Mouse (Mus musculus): Measurements from ENCODE around the gene Nceh1. TPM values are rescaled to one million over a fixed set of nuclear protein-coding genes. Genes with fewer than 3 reads are reported as not detected.

Nceh1 gene
- polyA plus RNA-seq, 1 experiment from 2014 or later, result 3.0 TPM

- Histone ChIP-seq H3K4me1 (replicated peaks; ENCODE audit: control insufficient read depth, insufficient read depth, low read length) (no peaks in the 10 kb centered on the region), H3K27ac (ENCODE audit: low read depth, low read length) (no peak overlapping the region), H3K9ac (ENCODE audit: low read depth, low read length) (peak overlapping the region; percentile 60), H3K4me2 (replicated peaks; ENCODE audit: low read depth, low read length) (peak overlapping the region; percentile 94), H3K36me3 (ENCODE audit: control insufficient read depth, insufficient read depth, low read length) (no peaks in the 10 kb centered on the region), H3K9me3 (ENCODE audit: control insufficient read depth, low read length) (no peaks in the 10 kb centered on the region), H3K27me3 (ENCODE audit: control insufficient read depth, insufficient read depth, low read length) (no peaks in the 10 kb centered on the region), H3K4me3 (ENCODE audit: low read depth, low read length) (peak overlapping the region; percentile 67)
- ATAC-seq (ENCODE audit: low FRiP score) (no peak), DNase-seq (ENCODE audit: low spot score) (no peak)
- 13% methylated on average over 19 of the region's 19 CpGs for WGBS
These were observed 923 bp downstream of the Nceh1 start for GRCm38 (mm10) chr3:27183601-27184175.

- H3K27ac ChIP-seq (ENCODE audit: low read depth, low read length), result no peak overlapping the region
- ATAC-seq (ENCODE audit: low FRiP score) (no peak), DNase-seq (ENCODE audit: low spot score) (no peak)
- H3K36me3 ChIP-seq (ENCODE audit: control insufficient read depth, insufficient read depth, low read length), result no peaks in the 10 kb centered on the region
- H3K9me3 ChIP-seq (ENCODE audit: control insufficient read depth, low read length), result no peaks in the 10 kb centered on the region
- no peaks in the 10 kb centered on the region for H3K4me1 ChIP-seq (replicated peaks; ENCODE audit: control insufficient read depth, insufficient read depth, low read length)
- no peak overlapping the region for H3K9ac ChIP-seq (ENCODE audit: low read depth, low read length)
- WGBS, result 73% methylated on average over 1 of the region's 1 CpGs
- no peak overlapping the region for H3K4me2 ChIP-seq (replicated peaks; ENCODE audit: low read depth, low read length)
- H3K27me3 ChIP-seq (ENCODE audit: control insufficient read depth, insufficient read depth, low read length), result no peaks in the 10 kb centered on the region
- H3K4me3 ChIP-seq (ENCODE audit: low read depth, low read length), result no peak overlapping the region
These were observed 5.6 kb downstream of the Nceh1 start for GRCm38 (mm10) chr3:27188386-27188785.

GRCm38 (mm10) chr3:27189320-27190261 lies 6.8 kb downstream of the Nceh1 start:
- 82% methylated on average over 14 of the region's 14 CpGs for WGBS
- no peak overlapping the region for H3K27ac ChIP-seq (ENCODE audit: low read depth, low read length)
- H3K4me2 ChIP-seq (replicated peaks; ENCODE audit: low read depth, low read length), result no peak overlapping the region
- H3K4me1 ChIP-seq (replicated peaks; ENCODE audit: control insufficient read depth, insufficient read depth, low read length), result no peaks in the 10 kb centered on the region
- no peaks in the 10 kb centered on the region for H3K36me3 ChIP-seq (ENCODE audit: control insufficient read depth, insufficient read depth, low read length)
- H3K27me3 ChIP-seq (ENCODE audit: control insufficient read depth, insufficient read depth, low read length), result no peaks in the 10 kb centered on the region
- no peak overlapping the region for H3K4me3 ChIP-seq (ENCODE audit: low read depth, low read length)
- no peak for ATAC-seq (ENCODE audit: low FRiP score)
- H3K9ac ChIP-seq (ENCODE audit: low read depth, low read length), result no peak overlapping the region
- no peaks in the 10 kb centered on the region for H3K9me3 ChIP-seq (ENCODE audit: control insufficient read depth, low read length)
- DNase-seq (ENCODE audit: low spot score), result no peak

DNA sequence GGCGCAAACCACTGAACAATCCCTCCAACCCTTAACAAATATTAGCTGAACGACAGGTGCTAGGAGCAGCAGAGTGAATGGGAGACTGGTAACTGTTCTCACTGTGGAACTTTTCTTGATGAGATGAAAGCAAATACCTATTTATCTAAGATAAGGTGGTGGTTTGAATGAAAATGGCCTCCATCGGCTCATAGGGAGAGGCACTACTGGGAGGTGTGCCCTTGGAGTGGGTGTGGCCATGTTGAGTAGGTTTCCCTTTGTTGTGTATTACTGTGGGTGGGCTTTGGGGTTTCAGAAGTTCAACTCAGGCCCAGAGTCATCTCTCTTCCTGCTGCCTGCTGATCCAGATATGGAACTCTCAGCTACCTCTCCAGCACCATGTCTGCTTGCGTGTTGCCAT lies 8.1 kb downstream of the Nceh1 start:
- no peak for ATAC-seq (ENCODE audit: low FRiP score)
- Histone ChIP-seq H3K27ac (ENCODE audit: low read depth, low read length) (no peak overlapping the region), H3K9me3 (ENCODE audit: control insufficient read depth, low read length) (no peaks in the 10 kb centered on the region), H3K36me3 (ENCODE audit: control insufficient read depth, insufficient read depth, low read length) (no peaks in the 10 kb centered on the region), H3K4me1 (replicated peaks; ENCODE audit: control insufficient read depth, insufficient read depth, low read length) (no peaks in the 10 kb centered on the region), H3K9ac (ENCODE audit: low read depth, low read length) (no peak overlapping the region), H3K4me3 (ENCODE audit: low read depth, low read length) (no peak overlapping the region), H3K4me2 (replicated peaks; ENCODE audit: low read depth, low read length) (no peak overlapping the region), H3K27me3 (ENCODE audit: control insufficient read depth, insufficient read depth, low read length) (no peaks in the 10 kb centered on the region)
- no peak for DNase-seq (ENCODE audit: low spot score)
- 93% methylated on average over 4 of the region's 4 CpGs for whole genome bisulfite sequencing

- 88% methylated on average over 6 of the region's 6 CpGs for WGBS
- Histone ChIP-seq H3K4me2 (replicated peaks; ENCODE audit: low read depth, low read length) (no peak overlapping the region), H3K27ac (ENCODE audit: low read depth, low read length) (no peak overlapping the region), H3K9ac (ENCODE audit: low read depth, low read length) (no peak overlapping the region), H3K4me1 (replicated peaks; ENCODE audit: control insufficient read depth, insufficient read depth, low read length) (no peaks in the 10 kb centered on the region), H3K36me3 (ENCODE audit: control insufficient read depth, insufficient read depth, low read length) (no peaks in the 10 kb centered on the region), H3K27me3 (ENCODE audit: control insufficient read depth, insufficient read depth, low read length) (no peaks in the 10 kb centered on the region), H3K9me3 (ENCODE audit: control insufficient read depth, low read length) (no peaks in the 10 kb centered on the region), H3K4me3 (ENCODE audit: low read depth, low read length) (no peak overlapping the region)
- DNase-seq (ENCODE audit: low spot score) (no peak), ATAC-seq (ENCODE audit: low FRiP score) (no peak)
These were observed 9.1 kb downstream of the Nceh1 start for GRCm38 (mm10) chr3:27191856-27192255.

- no peak for DNase-seq (ENCODE audit: low spot score)
- H3K27ac ChIP-seq (ENCODE audit: low read depth, low read length), result no peak overlapping the region
These were observed 11.1 kb downstream of the Nceh1 start for GRCm38 (mm10) chr3:27193844-27194317.

GRCm38 (mm10) chr3:27195153-27195552 lies 12.4 kb downstream of the Nceh1 start:
- H3K4me1 ChIP-seq (replicated peaks; ENCODE audit: control insufficient read depth, insufficient read depth, low read length), result no peaks in the 10 kb centered on the region
- DNase-seq (ENCODE audit: low spot score), result no peak
- H3K9ac ChIP-seq (ENCODE audit: low read depth, low read length), result no peak overlapping the region
- H3K4me3 ChIP-seq (ENCODE audit: low read depth, low read length), result no peak overlapping the region
- WGBS, result 91% methylated on average over 4 of the region's 4 CpGs
- H3K36me3 ChIP-seq (ENCODE audit: control insufficient read depth, insufficient read depth, low read length), result no peaks in the 10 kb centered on the region
- no peak overlapping the region for H3K4me2 ChIP-seq (replicated peaks; ENCODE audit: low read depth, low read length)
- no peak overlapping the region for H3K27ac ChIP-seq (ENCODE audit: low read depth, low read length)
- no peak for ATAC-seq (ENCODE audit: low FRiP score)
- H3K9me3 ChIP-seq (ENCODE audit: control insufficient read depth, low read length), result no peaks in the 10 kb centered on the region
- H3K27me3 ChIP-seq (ENCODE audit: control insufficient read depth, insufficient read depth, low read length), result no peaks in the 10 kb centered on the region

More at GRCm38 (mm10) chr3:27193844-27194317, 11.1 kb downstream of the Nceh1 start:
- no peak for ATAC-seq (ENCODE audit: low FRiP score)
- no peak overlapping the region for H3K4me2 ChIP-seq (replicated peaks; ENCODE audit: low read depth, low read length)
- H3K4me3 ChIP-seq (ENCODE audit: low read depth, low read length), result no peak overlapping the region
- no peaks in the 10 kb centered on the region for H3K9me3 ChIP-seq (ENCODE audit: control insufficient read depth, low read length)
- no peaks in the 10 kb centered on the region for H3K36me3 ChIP-seq (ENCODE audit: control insufficient read depth, insufficient read depth, low read length)
- no peak overlapping the region for H3K9ac ChIP-seq (ENCODE audit: low read depth, low read length)
- H3K27me3 ChIP-seq (ENCODE audit: control insufficient read depth, insufficient read depth, low read length), result no peaks in the 10 kb centered on the region
- H3K4me1 ChIP-seq (replicated peaks; ENCODE audit: control insufficient read depth, insufficient read depth, low read length), result no peaks in the 10 kb centered on the region
- WGBS, result 60% methylated on average over 6 of the region's 6 CpGs

DNA sequence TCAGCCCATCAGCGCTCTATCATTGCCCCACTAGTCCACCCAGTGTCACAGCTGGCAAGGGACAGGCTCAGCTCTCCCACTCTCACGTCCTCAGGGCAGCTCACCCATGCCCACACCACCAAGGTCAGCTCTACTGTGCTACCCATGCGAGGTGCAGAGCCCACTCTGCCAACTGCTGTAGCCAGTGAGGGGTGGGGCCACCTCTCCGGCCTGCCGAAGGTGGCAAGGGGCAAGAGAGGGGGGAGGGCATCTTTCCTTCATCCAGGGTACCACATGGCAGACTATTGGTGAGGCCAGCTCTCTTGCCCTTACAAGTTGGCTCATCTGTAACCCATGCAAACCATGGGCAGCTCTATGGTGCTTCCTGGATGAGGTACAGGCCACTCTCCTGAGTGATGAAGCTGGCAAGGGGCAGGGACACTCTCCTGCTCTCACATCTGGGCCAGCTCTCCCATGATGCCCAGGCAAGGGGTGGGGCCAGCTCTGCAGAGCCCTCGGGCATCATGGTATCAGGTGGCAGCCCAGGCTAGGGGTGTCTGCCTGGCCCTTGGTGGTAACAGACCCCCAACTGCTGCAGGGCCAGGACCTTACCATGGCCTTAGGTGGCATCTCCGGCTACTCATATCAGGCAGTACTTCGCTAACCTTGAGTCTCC lies 12.9 kb downstream of the Nceh1 start:
- no peak overlapping the region for H3K9ac ChIP-seq (ENCODE audit: low read depth, low read length)
- no peaks in the 10 kb centered on the region for H3K36me3 ChIP-seq (ENCODE audit: control insufficient read depth, insufficient read depth, low read length)
- H3K4me3 ChIP-seq (ENCODE audit: low read depth, low read length), result no peak overlapping the region
- DNase-seq (ENCODE audit: low spot score) (no peak), ATAC-seq (ENCODE audit: low FRiP score) (no peak)
- 92% methylated on average over 8 of the region's 8 CpGs for WGBS
- H3K9me3 ChIP-seq (ENCODE audit: control insufficient read depth, low read length), result no peaks in the 10 kb centered on the region
- no peak overlapping the region for H3K27ac ChIP-seq (ENCODE audit: low read depth, low read length)
- no peaks in the 10 kb centered on the region for H3K4me1 ChIP-seq (replicated peaks; ENCODE audit: control insufficient read depth, insufficient read depth, low read length)
- no peaks in the 10 kb centered on the region for H3K27me3 ChIP-seq (ENCODE audit: control insufficient read depth, insufficient read depth, low read length)
- H3K4me2 ChIP-seq (replicated peaks; ENCODE audit: low read depth, low read length), result no peak overlapping the region

Data from hindbrain, embryonic 11.5 days (tissue).